Mouse (Mus musculus): ENCODE data around the gene Fam169a.

Gene Fam169a

GRCm38 (mm10) chr13:97180113-97180828, 113.2 kb downstream of the Fam169a start:
- no peak for DNase-seq (ENCODE audit: low spot score)

Data from spleen, adult 12 weeks (tissue).